Mouse (Mus musculus) forebrain, embryonic 16.5 days (tissue): ENCODE data around the gene Hoxc9. TPM values are rescaled to one million over a fixed set of nuclear protein-coding genes. Genes with fewer than 3 reads are reported as not detected.

Source experiments
- ATAC-seq: fragments of 200-750 bp; cut with Nextera tagmentation; 2 replicates; pipeline ENCODE4 v1.8.0; 2017; ENCODE audit warnings: mild to moderate bottlenecking, moderate library complexity
- H3K27ac ChIP-seq: fragments of 300-500 bp; sonication (generic); 2 replicates; pipeline ENCODE4 v1.5.1; 2014; ENCODE audit warnings: low read length, control low read depth
- H3K27me3 ChIP-seq: fragments of 300-500 bp; sonication (generic); replicated peaks from 2 replicates; pipeline ENCODE4 v1.6.1; 2014; ENCODE audit warnings: low read length; ENCODE audit not compliant: control insufficient read depth, insufficient read depth
- H3K36me3 ChIP-seq: fragments of 300-500 bp; sonication (generic); 2 replicates; pipeline ENCODE4 v1.6.1; 2014; ENCODE audit not compliant: control insufficient read depth, insufficient read depth
- H3K4me1 ChIP-seq: fragments of 300-500 bp; sonication (generic); replicated peaks from 2 replicates; pipeline ENCODE4 v1.6.1; 2014; ENCODE audit warnings: low read length; ENCODE audit not compliant: control insufficient read depth, insufficient read depth
- H3K4me2 ChIP-seq: fragments of 300-500 bp; sonication (generic); 2 replicates; pipeline ENCODE4 v1.6.1; 2014; ENCODE audit warnings: mild to moderate bottlenecking, low read length, control low read depth
- H3K4me3 ChIP-seq: fragments of 300-500 bp; sonication (generic); replicated peaks from 2 replicates; pipeline ENCODE4 v1.5.1; 2014; ENCODE audit warnings: mild to moderate bottlenecking, low read length, control low read depth
- H3K9ac ChIP-seq: fragments of 300-500 bp; sonication (generic); replicated peaks from 2 replicates; pipeline ENCODE4 v1.6.1; 2014; ENCODE audit warnings: low read depth, low read length, control low read depth
- H3K9me3 ChIP-seq: fragments of 300-500 bp; sonication (generic); 2 replicates; pipeline ENCODE4 v1.6.1; 2016; ENCODE audit warnings: low read length; ENCODE audit not compliant: control insufficient read depth
- WGBS: fragments of 180-500 bp; shearing (Covaris S2); extraction: QIAGEN DNeasy Blood & Tissue Kit; methylation state at CpG from one replicate; pipeline ENCODE4 v1.1.7; 2014; 5-methylcytosine and 5-hydroxymethylcytosine counted together
- polyA plus RNA-seq: library from polyadenylated mRNA; unstranded; fragments of >200 nt; fragmentation: Nextera tagmentation; extraction: Ambion mirVana; gene quantifications from 2 replicates; pipeline ENCODE4 v1.2.1, GENCODE M21; 2015

Gene Hoxc9
- polyA plus RNA-seq, 1 experiment from 2014 or later = not detected

DNA sequence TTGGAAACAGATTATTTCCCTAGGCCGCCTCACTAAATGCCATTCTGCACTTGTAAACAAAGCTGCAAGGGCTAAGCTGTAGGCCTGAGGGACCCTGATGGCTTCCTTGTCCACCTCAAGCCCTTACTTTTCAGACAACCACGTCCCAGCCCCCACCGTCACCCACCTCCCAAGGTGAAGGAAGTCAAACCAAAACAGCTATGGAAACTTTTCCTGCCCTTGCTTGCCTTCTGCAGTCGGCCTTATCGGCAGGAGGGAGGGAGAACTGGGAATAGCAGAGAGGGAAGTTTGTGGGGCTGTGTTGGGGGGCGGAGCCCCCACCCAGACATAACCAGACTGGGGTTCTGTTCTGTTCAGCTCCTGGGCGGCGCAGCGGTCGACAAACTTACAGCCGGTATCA, 16.0 kb downstream of the Hoxc9 start:
- H3K27me3 ChIP-seq = peaks cover 91% of the 10 kb centered on the region
- no peaks in the 10 kb centered on the region for H3K36me3 ChIP-seq
- no peaks in the 10 kb centered on the region for H3K9me3 ChIP-seq
- H3K27ac ChIP-seq = no peak overlapping the region
- ATAC-seq = no peak
- H3K9ac ChIP-seq = no peak overlapping the region
- no peak overlapping the region for H3K4me2 ChIP-seq
- H3K4me1 ChIP-seq = peaks cover 5% of the 10 kb centered on the region
- no peak overlapping the region for H3K4me3 ChIP-seq
- under 1% methylated on average over 11 of the region's 11 CpGs for WGBS

DNA sequence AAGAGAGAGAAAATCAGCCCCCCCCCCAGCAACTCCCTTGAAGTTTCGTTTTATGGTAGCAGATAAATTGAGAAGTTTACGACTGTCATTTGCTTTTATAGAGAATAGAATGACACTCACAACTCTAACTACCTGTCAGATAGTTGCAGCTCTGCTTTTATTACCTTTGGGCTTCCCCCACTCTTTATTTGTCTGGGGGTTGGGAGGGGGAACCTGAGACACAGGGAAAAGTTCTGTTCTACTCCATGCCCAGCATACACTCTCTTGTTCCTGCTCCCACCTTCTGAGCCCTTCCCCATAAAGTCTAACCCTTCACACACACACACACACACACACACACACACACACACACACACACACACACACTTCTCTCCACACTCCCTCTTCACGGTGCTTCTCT, 16.6 kb downstream of the Hoxc9 start:
- no peaks in the 10 kb centered on the region for H3K36me3 ChIP-seq
- no peak overlapping the region for H3K27ac ChIP-seq
- no peak overlapping the region for H3K9ac ChIP-seq
- no peak for ATAC-seq
- H3K9me3 ChIP-seq = no peaks in the 10 kb centered on the region
- H3K4me1 ChIP-seq = peaks cover 5% of the 10 kb centered on the region
- WGBS = 4% methylated on average over 3 of the region's 3 CpGs
- no peak overlapping the region for H3K4me3 ChIP-seq
- no peak overlapping the region for H3K4me2 ChIP-seq
- H3K27me3 ChIP-seq = peaks cover 91% of the 10 kb centered on the region

DNA sequence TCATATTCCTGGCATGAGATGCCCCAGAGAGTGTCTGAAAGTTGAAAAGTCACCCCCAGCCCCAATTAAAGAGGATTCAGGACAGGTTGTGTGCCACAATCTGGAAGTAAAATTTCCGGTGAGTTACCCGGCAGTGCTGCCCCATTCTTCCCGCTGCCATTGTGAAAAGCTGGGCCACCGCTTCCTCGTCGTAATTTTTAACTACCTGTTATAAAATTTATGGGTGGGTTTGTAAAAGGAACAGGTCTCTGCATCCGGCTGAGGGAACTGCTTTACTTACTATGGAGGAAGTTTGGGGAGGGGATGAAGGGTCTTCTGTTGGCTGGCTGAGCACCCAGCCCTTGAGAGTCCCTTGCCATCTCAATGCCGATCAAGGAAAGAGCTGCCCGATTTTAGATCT, 20.3 kb downstream of the Hoxc9 start:
- Histone ChIP-seq H3K4me2 (no peak overlapping the region), H3K9me3 (no peaks in the 10 kb centered on the region), H3K27me3 (peaks cover 93% of the 10 kb centered on the region), H3K36me3 (no peaks in the 10 kb centered on the region), H3K9ac (no peak overlapping the region), H3K4me1 (peaks cover 10% of the 10 kb centered on the region), H3K27ac (no peak overlapping the region), H3K4me3 (no peak overlapping the region)
- under 1% methylated on average over 9 of the region's 9 CpGs for WGBS
- ATAC-seq = no peak

DNA sequence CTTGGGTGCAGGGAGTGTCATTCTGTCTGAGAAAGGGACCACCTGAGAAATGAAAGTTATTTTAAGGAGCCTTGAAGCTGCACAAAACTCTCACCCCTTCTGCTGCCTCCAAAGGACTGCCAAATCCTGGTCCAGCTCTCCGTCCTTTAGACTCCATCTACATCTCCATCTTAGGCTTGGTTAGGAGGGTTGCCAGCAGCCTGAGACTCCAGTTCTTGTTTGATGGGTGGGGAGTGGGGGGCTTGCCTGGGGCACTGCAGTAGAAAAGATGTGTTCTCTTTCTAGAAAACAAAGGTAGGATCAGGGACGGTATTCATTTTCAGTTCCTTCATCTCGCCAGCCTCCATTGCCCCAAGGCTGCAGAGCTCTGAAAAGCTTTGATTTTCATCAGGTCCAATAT, 21.2 kb downstream of the Hoxc9 start:
- no peak overlapping the region for H3K4me3 ChIP-seq
- H3K36me3 ChIP-seq = no peaks in the 10 kb centered on the region
- H3K9ac ChIP-seq = no peak overlapping the region
- H3K27ac ChIP-seq = no peak overlapping the region
- WGBS = 0% methylated on average over 3 of the region's 3 CpGs
- H3K9me3 ChIP-seq = no peaks in the 10 kb centered on the region
- no peak for ATAC-seq
- peaks cover 10% of the 10 kb centered on the region for H3K4me1 ChIP-seq
- peaks cover 93% of the 10 kb centered on the region for H3K27me3 ChIP-seq
- no peak overlapping the region for H3K4me2 ChIP-seq

DNA sequence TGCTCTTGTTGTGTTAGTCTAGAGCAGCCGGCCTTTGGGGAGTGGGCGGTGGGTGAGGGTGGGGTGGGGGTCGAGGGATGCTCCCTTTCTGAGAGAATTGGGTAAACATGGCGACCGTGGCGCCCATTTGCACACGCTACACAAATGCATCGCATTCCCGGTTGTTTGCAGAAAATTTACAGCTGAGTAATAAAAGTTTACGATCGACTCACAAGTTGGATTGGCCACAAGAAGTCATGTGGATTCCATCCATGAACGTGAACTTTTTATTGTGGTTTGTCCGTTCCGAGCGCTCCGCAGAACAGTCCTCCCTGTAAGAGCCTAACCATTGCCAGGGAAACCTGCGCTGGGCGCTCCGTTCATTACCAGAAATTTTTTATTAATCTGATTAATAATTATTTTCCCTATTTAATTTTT, 21.7 kb downstream of the Hoxc9 start, which contains the start of gene Hoxc6:
Hoxc6 (plus strand) TSS at position 319 of the 417 bp plus-strand sequence.
- Histone ChIP-seq H3K36me3 (no peaks in the 10 kb centered on the region), H3K9ac (no peak within 1 kb of the TSS; the same call in 1 of the 2 replicates), H3K9me3 (no peaks in the 10 kb centered on the region), H3K4me1 (peaks cover 10% of the 10 kb centered on the region), H3K4me3 (peak within 1 kb of the TSS; percentile 41), H3K4me2 (peak within 1 kb of the TSS; percentile 57), H3K27me3 (peaks cover 93% of the 10 kb centered on the region), H3K27ac (no peak within 1 kb of the TSS)
- WGBS = 1% methylated on average over 19 of the region's 19 CpGs
- no peak for ATAC-seq

DNA sequence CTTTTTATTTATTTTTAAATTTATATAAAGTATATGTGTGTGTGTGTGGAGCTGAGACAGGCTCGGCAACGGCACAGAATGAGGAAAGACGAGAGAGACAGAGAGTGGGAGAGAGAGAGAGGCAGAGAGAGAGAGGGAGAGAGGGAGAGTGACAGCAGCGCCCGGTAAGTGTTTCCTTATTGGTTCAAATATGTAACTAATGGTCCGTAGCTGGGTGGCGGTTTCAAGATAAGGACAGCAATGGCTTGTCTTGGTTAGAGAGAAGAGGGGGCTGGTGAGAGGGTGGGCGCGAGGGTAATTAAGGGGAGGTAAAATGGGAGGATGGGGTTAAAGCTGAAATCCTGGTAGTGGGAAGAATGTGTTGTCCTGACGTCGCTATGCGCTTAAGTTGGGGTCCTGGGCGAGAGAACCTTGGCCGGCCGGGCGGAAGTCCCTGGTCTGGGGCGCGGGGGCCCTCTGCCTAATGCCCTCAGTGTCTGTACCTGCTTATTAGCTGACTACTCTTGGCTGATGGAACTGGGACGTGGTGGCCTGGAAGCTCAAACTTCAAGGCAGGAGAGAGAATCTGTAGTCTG, 22.5 kb downstream of the Hoxc9 start:
- WGBS = 1% methylated on average over 19 of the region's 19 CpGs
- Histone ChIP-seq H3K4me2 (peak overlapping the region; percentile 57), H3K27me3 (peaks cover 95% of the 10 kb centered on the region), H3K27ac (no peak overlapping the region), H3K9me3 (no peaks in the 10 kb centered on the region), H3K4me3 (peak overlapping the region; percentile 41), H3K36me3 (no peaks in the 10 kb centered on the region), H3K4me1 (peaks cover 10% of the 10 kb centered on the region), H3K9ac (no peak overlapping the region)
- peak; percentile 18; the same call in 1 of the 2 replicates for ATAC-seq

DNA sequence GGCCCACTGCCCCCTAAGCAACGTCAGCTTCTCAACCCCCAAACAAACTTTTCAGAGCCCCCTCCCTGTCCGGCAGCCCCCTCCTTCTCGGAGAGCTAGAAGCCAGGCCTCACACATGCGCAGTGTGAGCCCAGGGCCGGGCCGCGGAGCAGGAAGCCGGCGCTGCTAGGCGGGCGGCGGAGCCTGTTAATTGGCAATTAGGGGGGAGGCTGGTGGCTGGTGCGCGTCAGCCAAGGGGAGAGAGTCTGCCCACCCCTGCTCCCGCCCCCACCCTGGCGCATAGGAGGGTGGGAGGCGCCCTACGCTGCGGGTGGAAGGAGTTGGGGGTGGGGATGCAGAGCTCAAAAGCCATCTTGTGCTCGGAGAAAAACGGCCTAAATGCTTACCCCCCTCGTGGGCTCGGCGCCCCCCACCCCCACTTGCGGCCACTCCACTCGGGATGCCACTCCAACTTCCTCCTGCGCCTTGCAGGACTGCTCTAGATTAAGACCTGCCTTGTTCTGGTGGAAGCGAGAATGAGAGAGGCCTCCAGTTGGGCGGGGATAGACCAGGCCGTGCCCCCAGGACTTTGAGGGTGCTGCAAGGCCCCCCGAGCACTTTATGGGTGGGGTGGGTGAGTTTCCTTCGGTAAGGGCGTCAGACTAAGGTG, 23.1 kb downstream of the Hoxc9 start:
- peak; percentile 85 for ATAC-seq

DNA sequence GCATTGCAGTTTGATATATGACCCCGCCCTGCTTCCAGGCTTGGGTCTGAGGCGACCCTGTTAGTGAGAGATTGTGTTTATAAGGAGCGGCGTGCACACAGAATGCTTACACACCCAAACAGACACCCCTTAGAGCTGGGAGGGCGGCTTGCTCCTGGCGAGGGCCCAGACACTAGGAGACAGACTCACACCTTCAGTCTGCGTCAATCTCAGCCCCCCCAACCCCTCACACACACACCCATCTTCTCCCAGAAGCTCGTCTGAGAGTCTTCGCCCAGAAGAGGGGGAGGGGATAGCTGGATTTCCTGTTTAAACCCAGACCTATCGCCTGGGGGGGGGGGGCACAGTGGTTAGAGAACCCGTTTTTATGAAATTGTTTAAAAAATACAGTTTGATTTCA, 23.7 kb downstream of the Hoxc9 start:
- Histone ChIP-seq H3K9ac (no peak overlapping the region), H3K4me2 (no peak overlapping the region), H3K27ac (no peak overlapping the region), H3K4me1 (peaks cover 10% of the 10 kb centered on the region), H3K4me3 (no peak overlapping the region), H3K9me3 (no peaks in the 10 kb centered on the region), H3K27me3 (peaks cover 98% of the 10 kb centered on the region), H3K36me3 (no peaks in the 10 kb centered on the region)
- WGBS = 1% methylated on average over 11 of the region's 11 CpGs
- peak; percentile 20; the same call in 1 of the 2 replicates for ATAC-seq

More for the DNA sequence above, 23.1 kb downstream of the Hoxc9 start:
- H3K9ac ChIP-seq = peak overlapping the region; percentile 37; the same call in 1 of the 2 replicates
- H3K27me3 ChIP-seq = peaks cover 98% of the 10 kb centered on the region
- peak overlapping the region; percentile 41 for H3K4me3 ChIP-seq
- under 1% methylated on average over 33 of the region's 33 CpGs for WGBS
- no peak overlapping the region for H3K27ac ChIP-seq
- H3K4me2 ChIP-seq = peak overlapping the region; percentile 57
- no peaks in the 10 kb centered on the region for H3K36me3 ChIP-seq
- H3K4me1 ChIP-seq = peaks cover 10% of the 10 kb centered on the region
- H3K9me3 ChIP-seq = no peaks in the 10 kb centered on the region

DNA sequence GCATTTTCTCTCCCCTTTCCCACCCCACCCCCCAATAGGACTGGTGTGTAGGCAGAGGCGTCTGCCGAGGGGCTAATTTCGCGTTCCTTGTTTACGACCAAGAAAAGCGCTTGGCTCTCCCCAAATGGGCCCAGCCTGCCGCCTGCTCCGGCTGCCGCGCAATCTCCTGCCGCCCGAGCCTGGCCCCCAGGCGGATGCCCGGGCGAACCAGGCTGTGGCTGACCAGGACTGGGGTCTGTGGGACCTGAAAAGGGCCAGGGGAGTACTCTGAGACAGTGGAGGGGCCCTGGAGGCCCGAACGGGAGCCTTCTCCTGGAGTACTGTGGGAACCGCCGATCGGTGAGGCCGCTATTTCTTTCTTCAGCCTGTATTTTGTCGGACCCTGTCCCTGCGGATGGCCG, 24.3 kb downstream of the Hoxc9 start:
- Histone ChIP-seq H3K27me3 (peaks cover 98% of the 10 kb centered on the region), H3K4me3 (no peak overlapping the region), H3K36me3 (no peaks in the 10 kb centered on the region), H3K4me1 (peaks cover 10% of the 10 kb centered on the region), H3K27ac (no peak overlapping the region), H3K4me2 (no peak overlapping the region), H3K9me3 (no peaks in the 10 kb centered on the region), H3K9ac (no peak overlapping the region)
- under 1% methylated on average over 24 of the region's 24 CpGs for WGBS
- no peak for ATAC-seq
